14 mouse cellular contexts compared by ENCODE assay signal in genomic region chr5:99190941-99191800, GRCm38 (mm10).
A peak's percentile ranks its signal among the peaks of the same experiment; 100 is the strongest.
DNase-seq lines count a peak whose midpoint lies in the region; ATAC-seq and TF ChIP-seq lines count a peak whose summit lies in the region.
"Had no signal": no experiment of that assay in that cellular context is flagged by ENCODE, and none has a peak within 500 bp of the region (broad histone marks: within the 10 kb centered on the region; RNA-seq: fewer than 3 reads in every experiment).

No protein-coding gene starts in this region.

- H3K4me2 ChIP-seq in heart, embryonic 12.5 days, result peak overlapping the region; percentile 13
- peak overlapping the region; percentile 40 for H3K4me2 ChIP-seq in limb, embryonic 15.5 days
- peak overlapping the region; percentile 31 for H3K4me2 ChIP-seq in stomach, postnatal 0 days (replicated peaks; ENCODE audit: low read depth)
- H3K4me2 ChIP-seq: forebrain, embryonic 12.5 days had no signal

- H3K4me1 ChIP-seq in heart, embryonic 12.5 days (replicated peaks), result peaks cover 8% of the 10 kb centered on the region
- peaks cover 3% of the 10 kb centered on the region for H3K4me1 ChIP-seq in testis, adult 2 months (ENCODE audit: control insufficient read depth, insufficient read depth, low read length)
- peaks cover 11% of the 10 kb centered on the region for H3K4me1 ChIP-seq in limb, embryonic 15.5 days
- no peaks in the 10 kb centered on the region for H3K4me1 ChIP-seq in stomach, postnatal 0 days (replicated peaks; ENCODE audit: control insufficient read depth, insufficient read depth)

- no peak for DNase-seq in heart, adult 18-20 months
- DNase-seq in testis, postnatal 10 days (ENCODE audit: low spot score), result no peak
- DNase-seq in stomach, postnatal 0 days (ENCODE audit: low spot score), result no peak
- no peak for DNase-seq in ovary, postnatal 14 days (ENCODE audit: low spot score)
- no peak for DNase-seq in ovary, adult 18-20 months (ENCODE audit: low spot score)
- DNase-seq: adrenal gland, postnatal 36 days; B cell, adult 2 months; cerebellum, adult 8-10 months; right cerebral cortex, postnatal 25 days; thymus, adult 2 months had no signal

- no peaks in the 10 kb centered on the region for H3K36me3 ChIP-seq in heart, embryonic 12.5 days
- no peaks in the 10 kb centered on the region for H3K36me3 ChIP-seq in testis, adult 2 months (ENCODE audit: control insufficient read depth, insufficient read depth, low read length)
- H3K36me3 ChIP-seq in limb, embryonic 15.5 days, result no peaks in the 10 kb centered on the region
- no peaks in the 10 kb centered on the region for H3K36me3 ChIP-seq in stomach, postnatal 0 days (ENCODE audit: control insufficient read depth, insufficient read depth, low read length)
- H3K36me3 ChIP-seq: forebrain, embryonic 12.5 days had no signal

- WGBS in heart, embryonic 12.5 days, result 60% methylated on average over 26 of the region's 26 CpGs
- WGBS in limb, embryonic 15.5 days, result 20% methylated on average over 26 of the region's 26 CpGs
- 41% methylated on average over 26 of the region's 26 CpGs for WGBS in stomach, postnatal 0 days

- no peak for TF ChIP-seq POLR2A in testis, adult 2 months (IDR thresholded peaks at IDR 0.05; ENCODE audit: control insufficient read depth, low read depth, low read length)

- no peaks in the 10 kb centered on the region for H3K27me3 ChIP-seq in heart, embryonic 12.5 days (replicated peaks)
- H3K27me3 ChIP-seq in testis, adult 2 months (ENCODE audit: control insufficient read depth, insufficient read depth, low read length), result no peaks in the 10 kb centered on the region
- H3K27me3 ChIP-seq in limb, embryonic 15.5 days, result 0 out of 2 replicates have a peak, but pooled peaks cover 7% of the 10 kb centered on the region
- no peaks in the 10 kb centered on the region for H3K27me3 ChIP-seq in stomach, postnatal 0 days (ENCODE audit: control insufficient read depth, insufficient read depth, low read length)
- H3K27me3 ChIP-seq: forebrain, embryonic 12.5 days had no signal

- 0 out of 2 replicates have a peak, but pooled peaks cover 3% of the 10 kb centered on the region for H3K9me3 ChIP-seq in heart, embryonic 12.5 days (replicated peaks)
- no peaks in the 10 kb centered on the region for H3K9me3 ChIP-seq in limb, embryonic 15.5 days
- H3K9me3 ChIP-seq in stomach, postnatal 0 days (ENCODE audit: control insufficient read depth, low read length), result no peaks in the 10 kb centered on the region
- H3K9me3 ChIP-seq: forebrain, embryonic 12.5 days had no signal

- TF ChIP-seq CTCF in testis, adult 2 months (IDR thresholded peaks at IDR 0.05; ENCODE audit: control insufficient read depth, insufficient read depth, insufficient replicate concordance, low read depth, low read length), result no peak
- TF ChIP-seq CTCF in stomach, postnatal 0 days (IDR thresholded peaks at IDR 0.05; ENCODE audit: low read depth), result no peak

- no peak for TF ChIP-seq EP300 in stomach, postnatal 0 days (optimal IDR thresholded peaks at IDR 0.05)

- ATAC-seq in heart, embryonic 12.5 days (ENCODE audit: insufficient number of reproducible peaks, low FRiP score), result no peak
- ATAC-seq in limb, embryonic 15.5 days (ENCODE audit: insufficient number of reproducible peaks, low FRiP score, low TSS enrichment, low read depth), result 0 out of 2 replicates have a peak, but pooled peaks have one; percentile 24
- ATAC-seq in stomach, postnatal 0 days (ENCODE audit: low FRiP score, low TSS enrichment), result no peak

- H3K4me3 ChIP-seq in heart, embryonic 12.5 days, result no peak overlapping the region
- peak overlapping the region; percentile 29 for H3K4me3 ChIP-seq in testis, adult 2 months (ENCODE audit: control insufficient read depth, low read depth, low read length)
- peak overlapping the region; percentile 24 for H3K4me3 ChIP-seq in limb, embryonic 15.5 days
- H3K4me3 ChIP-seq in stomach, postnatal 0 days (ENCODE audit: low read depth, low read length), result 0 out of 2 replicates have a peak overlapping the region, but pooled peaks have one; percentile 1
- H3K4me3 ChIP-seq: forebrain, embryonic 12.5 days had no signal

- no peak overlapping the region for H3K9ac ChIP-seq in heart, embryonic 12.5 days
- no peak overlapping the region for H3K9ac ChIP-seq in limb, embryonic 15.5 days
- no peak overlapping the region for H3K9ac ChIP-seq in stomach, postnatal 0 days (ENCODE audit: low read length)
- H3K9ac ChIP-seq: forebrain, embryonic 12.5 days had no signal

- no peak overlapping the region for H3K27ac ChIP-seq in heart, embryonic 12.5 days (ENCODE audit: poor library complexity, severe bottlenecking)
- no peak overlapping the region for H3K27ac ChIP-seq in testis, adult 2 months (ENCODE audit: control insufficient read depth, insufficient read depth, low read depth, low read length)
- no peak overlapping the region for H3K27ac ChIP-seq in limb, embryonic 15.5 days
- H3K27ac ChIP-seq in stomach, postnatal 0 days (replicated peaks), result no peak overlapping the region
- H3K27ac ChIP-seq: forebrain, embryonic 12.5 days had no signal
